Mouse (Mus musculus) heart, postnatal 0 days (tissue): ENCODE results near the gene Mmrn2.

Experiments
- CTCF ChIP-seq: IDR thresholded peaks from 2 replicates; pipeline ENCODE4 v1.5.1; 2016; ENCODE audit warnings: antibody characterized with exemption, control low read depth, low read depth
- EP300 ChIP-seq: IDR thresholded peaks from 2 replicates; pipeline ENCODE4 v1.6.1; 2016; ENCODE audit warnings: antibody characterized with exemption, low read depth

GRCm38 (mm10) chr14:34374577-34374976 lies 688 bp upstream of the Mmrn2 start, which contains the start of gene Sncg:
- no peak for TF ChIP-seq CTCF
- no peak for TF ChIP-seq EP300
